Comparison of ENCODE assay signal across 23 mouse cellular contexts in the genomic region with DNA sequence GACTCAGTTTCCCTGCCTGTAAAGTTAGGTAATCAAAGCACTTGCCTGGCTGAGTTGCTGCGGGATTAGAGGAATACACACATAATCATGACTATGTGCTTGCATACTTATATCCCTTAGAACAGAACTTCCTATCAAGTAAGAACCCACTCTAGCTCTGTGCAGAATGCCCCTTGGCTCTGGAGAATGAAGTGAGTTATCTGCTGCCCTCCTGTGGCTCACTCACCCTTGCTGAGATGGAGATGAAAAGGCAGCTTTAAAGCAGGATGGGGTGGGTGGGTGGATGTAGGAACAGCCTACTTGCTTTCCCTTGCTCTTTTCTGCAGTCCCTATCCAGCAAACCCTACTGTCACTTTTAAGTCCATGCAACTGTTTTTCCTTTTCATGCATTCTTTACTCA. TPM values are rescaled to one million over a fixed set of nuclear protein-coding genes. Genes with fewer than 3 reads are reported as not detected.
DNase-seq lines count a peak whose midpoint lies in the region; ATAC-seq and TF ChIP-seq lines count a peak whose summit lies in the region.
"Had no signal": no experiment of that assay in that cellular context is flagged by ENCODE, and none has a peak within 500 bp of the region (broad histone marks: within the 10 kb centered on the region; RNA-seq: fewer than 3 reads in every experiment).

No protein-coding gene starts in this region.

- H3K9me3 ChIP-seq in hindbrain, embryonic 14.5 days (ENCODE audit: control insufficient read depth, low read length) = no peaks in the 10 kb centered on the region
- H3K9me3 ChIP-seq: heart, embryonic 12.5 days; lung, embryonic 15.5 days had no signal

- ATAC-seq in hindbrain, embryonic 14.5 days (ENCODE audit: low FRiP score) = no peak
- ATAC-seq in monocyte, adult 5-6 weeks (replicated peaks; ENCODE audit: insufficient number of reproducible peaks, low FRiP score, low TSS enrichment, poor library complexity, severe bottlenecking) = no peak
- ATAC-seq: inflammation-experienced regulatory T-cells, adult 6 months had no signal

- no peaks in the 10 kb centered on the region for H3K4me1 ChIP-seq in hindbrain, embryonic 14.5 days (replicated peaks; ENCODE audit: control insufficient read depth, insufficient read depth, low read length)
- H3K4me1 ChIP-seq: lung, embryonic 15.5 days had no signal

- peak; percentile 31 for TF ChIP-seq CTCF in left cerebral cortex, adult 2 months (IDR thresholded peaks at IDR 0.05)

- peak; percentile 79 for DNase-seq in heart, adult 11 months
- no peak for DNase-seq in heart, postnatal 36 days
- no peak for DNase-seq in left cerebral cortex, adult 2 months (ENCODE audit: extremely low spot score in 1 of 2, low spot score in 2 of 2)
- no peak for DNase-seq in left cerebral cortex, adult 11 months (ENCODE audit: low spot score)
- DNase-seq in 416B (ENCODE audit: low read depth) (peak; percentile 48), ZHBTc4 (ENCODE audit: low read depth, low spot score) (peak; percentile 18)
- DNase-seq in hindbrain, embryonic 14.5 days (ENCODE audit: low spot score) = no peak
- DNase-seq: adrenal gland, postnatal 10 days; B cell, adult 2 months; cerebellum, postnatal 36 days; gastrocnemius, postnatal 36 days; heart, postnatal 4 days; kidney, postnatal 14 days; liver; thymus, adult 2 months had no signal

- intact Hi-C loops in heart, postnatal 36 days (cut with DNase I) = no loop called here
- intact Hi-C loops in left cerebral cortex, adult 2 months (cut with DNase I) = no loop called here

- no peak overlapping the region for H3K27ac ChIP-seq in left cerebral cortex, adult 2 months
- H3K27ac ChIP-seq in hindbrain, embryonic 14.5 days = no peak overlapping the region
- H3K27ac ChIP-seq: lung, embryonic 15.5 days had no signal

- H3K9ac ChIP-seq in hindbrain, embryonic 14.5 days = no peak overlapping the region
- H3K9ac ChIP-seq: heart, embryonic 12.5 days; lung, embryonic 15.5 days had no signal

- no peak overlapping the region for H3K4me3 ChIP-seq in left cerebral cortex, adult 2 months
- no peak overlapping the region for H3K4me3 ChIP-seq in hindbrain, embryonic 14.5 days (replicated peaks; ENCODE audit: low read length)
- H3K4me3 ChIP-seq: heart, embryonic 12.5 days; lung, embryonic 15.5 days; myocyte had no signal

- WGBS in hindbrain, embryonic 14.5 days = 100% methylated on average over 1 of the region's 1 CpGs

- peaks cover 98% of the 10 kb centered on the region for H3K36me3 ChIP-seq in hindbrain, embryonic 14.5 days (replicated peaks; ENCODE audit: control insufficient read depth, insufficient read depth)

- H3K4me2 ChIP-seq in hindbrain, embryonic 14.5 days (replicated peaks) = no peak overlapping the region
- H3K4me2 ChIP-seq: heart, embryonic 12.5 days; lung, embryonic 15.5 days had no signal

- no peaks in the 10 kb centered on the region for H3K27me3 ChIP-seq in hindbrain, embryonic 14.5 days (ENCODE audit: control insufficient read depth, insufficient read depth, low read length)
- H3K27me3 ChIP-seq: heart, embryonic 12.5 days; lung, embryonic 15.5 days had no signal

RNA-seq across cellular contexts. Expression of a gene that starts 24.1 kb away (rescaled TPM):
- 100 to 1,000 TPM in 1 of 2 experiments, 10 to 100 TPM in 1; 88.6 to 114 TPM for total RNA-seq in heart, postnatal 36 days (2021)
- 10 to 100 TPM; 34.4 to 40.7 TPM for total RNA-seq in left cerebral cortex, adult 2 months (2021)
- polyA plus RNA-seq in hindbrain, embryonic 14.5 days (2014; fragmentation: Nextera tagmentation; extraction: Ambion mirVana) = 510 and 574 TPM in 2 replicates
- total RNA-seq in monocyte, adult 5-6 weeks (2017) = 91.5 to 141 TPM (median 130 TPM) in 3 replicates

RNA-seq across cellular contexts. Expression of a gene that starts 24.3 kb away (rescaled TPM):
- 10 to 100 TPM; 11.4 to 12.4 TPM for total RNA-seq in heart, postnatal 36 days (2021)
- total RNA-seq in left cerebral cortex, adult 2 months (2021) = 10 to 100 TPM; 48.3 to 51.7 TPM
- 17.3 and 20.7 TPM in 2 replicates for polyA plus RNA-seq in hindbrain, embryonic 14.5 days (2014; fragmentation: Nextera tagmentation; extraction: Ambion mirVana)
- total RNA-seq in monocyte, adult 5-6 weeks (2017) = 43.2 to 56.5 TPM (median 45.5 TPM) in 3 replicates

RNA-seq across cellular contexts. Expression of a gene that starts 39.2 kb away (rescaled TPM):
- not detected for total RNA-seq in heart, postnatal 36 days (2021)
- total RNA-seq in left cerebral cortex, adult 2 months (2021) = 1 to 10 TPM; 6.0 to 6.6 TPM
- 1.2 and 1.4 TPM in 2 replicates for polyA plus RNA-seq in hindbrain, embryonic 14.5 days (2014; fragmentation: Nextera tagmentation; extraction: Ambion mirVana)
- not detected in 3 replicates for total RNA-seq in monocyte, adult 5-6 weeks (2017)
- total RNA-seq: gastrocnemius, postnatal 36 days; heart, postnatal 4 days; megakaryocyte-erythroid progenitor cell, adult 5-6 weeks; neutrophil, adult 5-6 weeks had no signal
- polyA plus RNA-seq: inflammation-experienced regulatory T-cells, adult 6 months; myocyte had no signal

RNA-seq across cellular contexts. Expression of a gene that starts 42.9 kb away (rescaled TPM):
- not detected for total RNA-seq in heart, postnatal 36 days (2021)
- under 1 TPM in 1 of 2 experiments, not detected in 1; 0.54 TPM for total RNA-seq in left cerebral cortex, adult 2 months (2021)
- polyA plus RNA-seq in hindbrain, embryonic 14.5 days (2014; fragmentation: Nextera tagmentation; extraction: Ambion mirVana) = 0.29 TPM in 1 of 2 replicates, not detected in the other
- total RNA-seq in monocyte, adult 5-6 weeks (2017) = not detected in 3 replicates
- total RNA-seq: adrenal gland, postnatal 10 days; gastrocnemius, postnatal 36 days; heart, postnatal 4 days; megakaryocyte-erythroid progenitor cell, adult 5-6 weeks; neutrophil, adult 5-6 weeks had no signal
- polyA plus RNA-seq: embryonic facial prominence, embryonic 11.5 days; heart, embryonic 12.5 days; inflammation-experienced regulatory T-cells, adult 6 months; lung, embryonic 15.5 days; myocyte; thymus, adult 2 months had no signal

RNA-seq across cellular contexts. Expression of a gene that starts 59.0 kb away (rescaled TPM):
- total RNA-seq in heart, postnatal 36 days (2021) = not detected
- 1 to 10 TPM in 1 of 2 experiments, under 1 TPM in 1; 0.61 to 1.0 TPM for total RNA-seq in left cerebral cortex, adult 2 months (2021)
- not detected in 2 replicates for polyA plus RNA-seq in hindbrain, embryonic 14.5 days (2014; fragmentation: Nextera tagmentation; extraction: Ambion mirVana)
- not detected in 3 replicates for total RNA-seq in monocyte, adult 5-6 weeks (2017)
- total RNA-seq: adrenal gland, postnatal 10 days; gastrocnemius, postnatal 36 days; heart, postnatal 4 days; megakaryocyte-erythroid progenitor cell, adult 5-6 weeks; neutrophil, adult 5-6 weeks had no signal
- polyA plus RNA-seq: embryonic facial prominence, embryonic 11.5 days; heart, embryonic 12.5 days; inflammation-experienced regulatory T-cells, adult 6 months; lung, embryonic 15.5 days; myocyte had no signal

Comparison
In these comparisons a context has a peak if more than half of its experiments do, and no peak if none do; other contexts are left out.
1. DNase-seq: peak in heart, adult 11 months (single experiment), 416B (single experiment) and ZHBTc4 (single experiment); none in heart, postnatal 36 days (0 of 2), left cerebral cortex, adult 2 months (0 of 2), left cerebral cortex, adult 11 months (single experiment) and hindbrain, embryonic 14.5 days (single experiment).